Mouse (Mus musculus) stomach, embryonic 16.5 days (tissue): Measurements from ENCODE around the gene Cep97. TPM values are rescaled to one million over a fixed set of nuclear protein-coding genes. Genes with fewer than 3 reads are reported as not detected.

ENCODE experiments used
- ATAC-seq: fragments of 200-750 bp; cut with Nextera tagmentation; 2 replicates; pipeline ENCODE4 v1.8.0; 2017; ENCODE audit warnings: moderate number of reproducible peaks, moderate TSS enrichment; ENCODE audit not compliant: insufficient read depth, low FRiP score
- H3K27ac ChIP-seq: fragments of 300-500 bp; sonication (generic); 2 replicates; pipeline ENCODE4 v1.5.1; 2014; ENCODE audit warnings: low read length
- H3K27me3 ChIP-seq: fragments of 300-500 bp; sonication (generic); 2 replicates; pipeline ENCODE4 v1.6.1; 2014; ENCODE audit warnings: low read length, control low read depth, mixed read lengths; ENCODE audit not compliant: control insufficient read depth, insufficient read depth
- H3K36me3 ChIP-seq: fragments of 300-500 bp; sonication (generic); 2 replicates; pipeline ENCODE4 v1.6.1; 2014; ENCODE audit warnings: low read length; ENCODE audit not compliant: control insufficient read depth, insufficient read depth
- H3K4me1 ChIP-seq: fragments of 300-500 bp; sonication (generic); 2 replicates; pipeline ENCODE4 v1.6.1; 2014; ENCODE audit warnings: low read length, control low read depth, mixed read lengths; ENCODE audit not compliant: control insufficient read depth, insufficient read depth
- H3K4me2 ChIP-seq: fragments of 300-500 bp; sonication (generic); 2 replicates; pipeline ENCODE4 v1.6.1; 2014; ENCODE audit warnings: low read depth, low read length, mixed read lengths
- H3K4me3 ChIP-seq: fragments of 300-500 bp; sonication (generic); replicated peaks from 2 replicates; pipeline ENCODE4 v1.5.1; 2014; ENCODE audit warnings: mild to moderate bottlenecking, low read length
- H3K9ac ChIP-seq: fragments of 300-500 bp; sonication (generic); 2 replicates; pipeline ENCODE4 v1.6.1; 2014; ENCODE audit warnings: low read length
- H3K9me3 ChIP-seq: fragments of 300-500 bp; sonication (generic); replicated peaks from 2 replicates; pipeline ENCODE4 v1.6.1; 2016; ENCODE audit warnings: low read length, control low read depth; ENCODE audit not compliant: control insufficient read depth
- WGBS: fragments of 180-500 bp; shearing (Covaris S2); extraction: QIAGEN DNeasy Blood & Tissue Kit; methylation state at CpG from one replicate; pipeline ENCODE4 v1.1.7; 2014; 5-methylcytosine and 5-hydroxymethylcytosine counted together
- polyA plus RNA-seq: library from polyadenylated mRNA; unstranded; fragments of >200 nt; fragmentation: Nextera tagmentation; extraction: Ambion mirVana; gene quantifications from 2 replicates; pipeline ENCODE4 v1.2.1, GENCODE M21; 2015

The Cep97 gene
- polyA plus RNA-seq, 1 experiment from 2014 or later, result 6.8 TPM

DNA sequence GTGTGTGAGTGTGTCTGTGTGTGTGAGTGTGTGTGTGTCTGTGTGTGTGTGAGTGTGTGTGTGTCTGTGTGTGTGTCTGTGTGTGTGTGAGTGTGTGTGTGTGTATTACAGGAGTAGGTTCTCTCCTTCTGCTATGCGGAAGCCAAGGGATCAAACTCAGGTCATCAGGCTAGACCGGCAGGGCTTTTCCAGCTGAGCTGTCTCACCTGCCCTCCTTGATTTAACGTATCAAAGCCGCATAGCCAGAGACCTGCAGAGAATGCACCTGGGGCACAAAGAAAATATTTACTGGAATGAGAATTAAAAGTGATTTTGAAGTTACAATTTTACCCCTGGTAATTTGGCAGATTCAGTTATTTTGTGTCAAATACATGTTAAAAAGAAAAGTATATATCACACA lies 82.1 kb downstream of the Cep97 start:
- ATAC-seq, result no peak
- Histone ChIP-seq H3K9me3 (no peaks in the 10 kb centered on the region), H3K4me3 (no peak overlapping the region), H3K9ac (no peak overlapping the region), H3K4me1 (no peaks in the 10 kb centered on the region), H3K36me3 (no peaks in the 10 kb centered on the region), H3K27me3 (no peaks in the 10 kb centered on the region), H3K27ac (no peak overlapping the region), H3K4me2 (no peak overlapping the region)
- WGBS, result 39% methylated on average over 4 of the region's 4 CpGs

GRCm38 (mm10) chr16:55850485-55850884 lies 84.2 kb downstream of the Cep97 start:
- 92% methylated on average over 3 of the region's 3 CpGs for WGBS
- H3K4me3 ChIP-seq, result no peak overlapping the region
- H3K27ac ChIP-seq, result no peak overlapping the region
- no peaks in the 10 kb centered on the region for H3K9me3 ChIP-seq
- no peaks in the 10 kb centered on the region for H3K36me3 ChIP-seq
- H3K4me1 ChIP-seq, result no peaks in the 10 kb centered on the region
- no peak overlapping the region for H3K9ac ChIP-seq
- ATAC-seq, result no peak
- H3K4me2 ChIP-seq, result no peak overlapping the region
- H3K27me3 ChIP-seq, result no peaks in the 10 kb centered on the region

Other genes with a start within 250 kb of the Cep97 start
- gene Nfkbiz, start 96.0 kb downstream of the Cep97 start, polyA plus RNA-seq, result 10.0 and 10.6 TPM in 2 replicates
- 0.65 and 0.85 TPM in 2 replicates for gene Nxpe3, start 39.6 kb downstream of the Cep97 start, polyA plus RNA-seq
- gene Rpl24, start 31.4 kb upstream of the Cep97 start, polyA plus RNA-seq, result 560 and 735 TPM in 2 replicates
- 14.8 and 15.8 TPM in 2 replicates for gene Zbtb11, start 39.0 kb upstream of the Cep97 start, polyA plus RNA-seq
- 200 and 216 TPM in 2 replicates for gene Pcnp, start 94.9 kb upstream of the Cep97 start, polyA plus RNA-seq
- 22.6 and 28.5 TPM in 2 replicates for gene Trmt10c, start 103.0 kb upstream of the Cep97 start, polyA plus RNA-seq
- 27.0 and 27.3 TPM in 2 replicates for gene Senp7, start 113.5 kb upstream of the Cep97 start, polyA plus RNA-seq